Mouse (Mus musculus) megakaryocyte, embryonic 14.5 days (primary cell): ENCODE data around the gene Gna15.

ENCODE experiments used
- FLI1 ChIP-seq: IDR thresholded peaks from 2 replicates; pipeline ENCODE4 v1.6.1; 2012; ENCODE audit warnings: low read length, inconsistent platforms, mixed read lengths
- GATA1 ChIP-seq: IDR thresholded peaks from 3 replicates; pipeline ENCODE4 v1.6.1; 2012; ENCODE audit warnings: mixed read lengths, low read length, inconsistent platforms, borderline replicate concordance

- no peak for TF ChIP-seq GATA1
- TF ChIP-seq FLI1, result no peak
Measured at GRCm38 (mm10) chr10:81524051-81524605, at the start of gene Gna15.
